Mouse (Mus musculus) forebrain, embryonic 14.5 days (tissue): ENCODE results near the gene Plekhg4. TPM values are rescaled to one million over a fixed set of nuclear protein-coding genes. Genes with fewer than 3 reads are reported as not detected.

Source experiments
- ATAC-seq: fragments of 200-750 bp; cut with Nextera tagmentation; 2 replicates; pipeline ENCODE4 v1.8.0; 2017; ENCODE audit warnings: mild to moderate bottlenecking, moderate library complexity
- DNase-seq: peaks from one replicate; pipeline ENCODE4 v3.0.0-alpha.2; 2015; ENCODE audit warnings: low spot score
- H3K27ac ChIP-seq: fragments of 300-500 bp; sonication (generic); 2 replicates; pipeline ENCODE4 v1.5.1; 2014; ENCODE audit warnings: low read depth, mild to moderate bottlenecking, control low read depth, low read length, moderate library complexity
- H3K27me3 ChIP-seq: fragments of 300-500 bp; sonication (generic); replicated peaks from 2 replicates; pipeline ENCODE4 v1.6.1; 2014; ENCODE audit warnings: low read length, control low read depth, mixed read lengths; ENCODE audit not compliant: control insufficient read depth, insufficient read depth
- H3K36me3 ChIP-seq: fragments of 300-500 bp; sonication (generic); 2 replicates; pipeline ENCODE4 v1.6.1; 2014; ENCODE audit warnings: low read length, control low read depth; ENCODE audit not compliant: control insufficient read depth, insufficient read depth
- H3K4me1 ChIP-seq: fragments of 300-500 bp; sonication (generic); 2 replicates; pipeline ENCODE4 v1.6.1; 2014; ENCODE audit warnings: antibody characterized with exemption, low read length, control low read depth; ENCODE audit not compliant: control insufficient read depth, insufficient read depth
- H3K4me2 ChIP-seq: fragments of 300-500 bp; sonication (generic); 2 replicates; pipeline ENCODE4 v1.6.1; 2014; ENCODE audit warnings: mild to moderate bottlenecking, control low read depth, low read length
- H3K4me3 ChIP-seq: fragments of 300-500 bp; sonication (generic); 2 replicates; pipeline ENCODE4 v1.5.1; 2014; ENCODE audit warnings: low read depth, low read length, control low read depth
- H3K9ac ChIP-seq: fragments of 300-500 bp; sonication (generic); 2 replicates; pipeline ENCODE4 v1.6.1; 2014; ENCODE audit warnings: mild to moderate bottlenecking, low read length, control low read depth, moderate library complexity
- H3K9me3 ChIP-seq: fragments of 300-500 bp; sonication (generic); replicated peaks from 2 replicates; pipeline ENCODE4 v1.6.1; 2016; ENCODE audit warnings: low read length, control low read depth, mixed read lengths; ENCODE audit not compliant: control insufficient read depth
- whole genome bisulfite sequencing: fragments of 180-500 bp; shearing (Covaris S2); extraction: QIAGEN DNeasy Blood & Tissue Kit; methylation state at CpG from one replicate; pipeline ENCODE4 v1.1.7; 2014; 5-methylcytosine and 5-hydroxymethylcytosine counted together
- polyA plus RNA-seq: library from polyadenylated mRNA; unstranded; fragments of >200 nt; fragmentation: Nextera tagmentation; extraction: Ambion mirVana; gene quantifications from 2 replicates; pipeline ENCODE4 v1.2.1, GENCODE M21; 2014

The Plekhg4 gene
- polyA plus RNA-seq, 1 experiment from 2014 or later: 1.2 TPM

- Histone ChIP-seq H3K27me3 (no peaks in the 10 kb centered on the region; the same call in 1 of the 2 replicates), H3K9me3 (no peaks in the 10 kb centered on the region), H3K27ac (peak within 1 kb of the TSS; percentile 68), H3K9ac (peak within 1 kb of the TSS; percentile 82), H3K4me2 (peak within 1 kb of the TSS; percentile 69), H3K36me3 (no peaks in the 10 kb centered on the region), H3K4me3 (peak within 1 kb of the TSS; percentile 65), H3K4me1 (peaks cover 16% of the 10 kb centered on the region)
- ATAC-seq (peak; percentile 90), DNase-seq (peak; percentile 97)
- under 1% methylated on average over 53 of the region's 53 CpGs for WGBS
Measured at GRCm38 (mm10) chr8:105347428-105348221, 25.4 kb upstream of the Plekhg4 start, which contains the start of gene Fhod1. Fhod1 (minus strand) TSS chr8:105347953.

- peaks cover 16% of the 10 kb centered on the region for H3K4me1 ChIP-seq
- H3K9me3 ChIP-seq: no peaks in the 10 kb centered on the region
- peak within 1 kb of the TSS; percentile 68 for H3K27ac ChIP-seq
- H3K4me3 ChIP-seq: peak within 1 kb of the TSS; percentile 65
- no peaks in the 10 kb centered on the region for H3K36me3 ChIP-seq
- peak within 1 kb of the TSS; percentile 82 for H3K9ac ChIP-seq
- H3K27me3 ChIP-seq: no peaks in the 10 kb centered on the region; the same call in 1 of the 2 replicates
- WGBS: under 1% methylated on average over 34 of the region's 34 CpGs
- peak within 1 kb of the TSS; percentile 69 for H3K4me2 ChIP-seq
- DNase-seq (peak; percentile 85), ATAC-seq (peak; percentile 35)
Measured at GRCm38 (mm10) chr8:105348450-105349095, 24.5 kb upstream of the Plekhg4 start, which contains the start of gene Slc9a5. Slc9a5 (plus strand) TSS chr8:105348843.

- H3K36me3 ChIP-seq: no peaks in the 10 kb centered on the region
- H3K9ac ChIP-seq: peak overlapping the region; percentile 82
- peak overlapping the region; percentile 69 for H3K4me2 ChIP-seq
- H3K4me1 ChIP-seq: peaks cover 16% of the 10 kb centered on the region
- under 1% methylated on average over 36 of the region's 48 CpGs for WGBS
- no peaks in the 10 kb centered on the region for H3K9me3 ChIP-seq
- peak overlapping the region; percentile 68; the same call in 1 of the 2 replicates for H3K27ac ChIP-seq
- peak overlapping the region; percentile 65 for H3K4me3 ChIP-seq
- DNase-seq: peak; percentile 44
- ATAC-seq: peak; percentile 40
- no peaks in the 10 kb centered on the region; the same call in 1 of the 2 replicates for H3K27me3 ChIP-seq
Measured at GRCm38 (mm10) chr8:105349096-105349771, 23.8 kb upstream of the Plekhg4 start.

GRCm38 (mm10) chr8:105350186-105350585 is 22.9 kb upstream of the Plekhg4 start:
- peak overlapping the region; percentile 82 for H3K9ac ChIP-seq
- peak overlapping the region; percentile 65 for H3K4me3 ChIP-seq
- no peak for ATAC-seq
- H3K27me3 ChIP-seq: no peaks in the 10 kb centered on the region; the same call in 1 of the 2 replicates
- 33% methylated on average over 7 of the region's 7 CpGs for WGBS
- H3K27ac ChIP-seq: no peak overlapping the region
- peaks cover 16% of the 10 kb centered on the region for H3K4me1 ChIP-seq
- peak overlapping the region; percentile 69 for H3K4me2 ChIP-seq
- 0 out of 2 replicates have a peak, but pooled peaks cover 3% of the 10 kb centered on the region for H3K36me3 ChIP-seq
- H3K9me3 ChIP-seq: no peaks in the 10 kb centered on the region
- peak; percentile 64 for DNase-seq

GRCm38 (mm10) chr8:105353583-105354135 is 19.4 kb upstream of the Plekhg4 start:
- no peaks in the 10 kb centered on the region for H3K27me3 ChIP-seq
- H3K27ac ChIP-seq: no peak overlapping the region
- 80% methylated on average over 8 of the region's 8 CpGs for WGBS
- peaks cover 6% of the 10 kb centered on the region; the same call in 1 of the 2 replicates for H3K4me1 ChIP-seq
- H3K4me2 ChIP-seq: no peak overlapping the region
- DNase-seq (no peak), ATAC-seq (no peak)
- H3K4me3 ChIP-seq: no peak overlapping the region
- no peaks in the 10 kb centered on the region for H3K9me3 ChIP-seq
- H3K9ac ChIP-seq: no peak overlapping the region
- peaks cover 17% of the 10 kb centered on the region; the same call in 1 of the 2 replicates for H3K36me3 ChIP-seq

GRCm38 (mm10) chr8:105354549-105354948 is 18.5 kb upstream of the Plekhg4 start:
- peaks cover 6% of the 10 kb centered on the region; the same call in 1 of the 2 replicates for H3K4me1 ChIP-seq
- 95% methylated on average over 4 of the region's 4 CpGs for WGBS
- no peaks in the 10 kb centered on the region for H3K27me3 ChIP-seq
- no peak overlapping the region for H3K4me2 ChIP-seq
- peaks cover 21% of the 10 kb centered on the region; the same call in 1 of the 2 replicates for H3K36me3 ChIP-seq
- no peak for DNase-seq
- H3K27ac ChIP-seq: no peak overlapping the region
- no peak for ATAC-seq
- H3K9me3 ChIP-seq: no peaks in the 10 kb centered on the region
- H3K4me3 ChIP-seq: no peak overlapping the region
- H3K9ac ChIP-seq: no peak overlapping the region

GRCm38 (mm10) chr8:105355179-105356024 is 17.7 kb upstream of the Plekhg4 start:
- 84% methylated on average over 26 of the region's 26 CpGs for WGBS
- no peak for ATAC-seq
- DNase-seq: no peak

More at GRCm38 (mm10) chr8:105355179-105356024, 17.7 kb upstream of the Plekhg4 start:
- H3K4me2 ChIP-seq: no peak overlapping the region
- H3K4me3 ChIP-seq: no peak overlapping the region
- H3K36me3 ChIP-seq: peaks cover 21% of the 10 kb centered on the region; the same call in 1 of the 2 replicates
- H3K4me1 ChIP-seq: peaks cover under 1% of the 10 kb centered on the region; the same call in 1 of the 2 replicates
- no peak overlapping the region for H3K27ac ChIP-seq
- H3K9me3 ChIP-seq: no peaks in the 10 kb centered on the region
- H3K27me3 ChIP-seq: no peaks in the 10 kb centered on the region
- no peak overlapping the region for H3K9ac ChIP-seq
